Mouse (Mus musculus): ENCODE data around the gene Cib1.

DNA sequence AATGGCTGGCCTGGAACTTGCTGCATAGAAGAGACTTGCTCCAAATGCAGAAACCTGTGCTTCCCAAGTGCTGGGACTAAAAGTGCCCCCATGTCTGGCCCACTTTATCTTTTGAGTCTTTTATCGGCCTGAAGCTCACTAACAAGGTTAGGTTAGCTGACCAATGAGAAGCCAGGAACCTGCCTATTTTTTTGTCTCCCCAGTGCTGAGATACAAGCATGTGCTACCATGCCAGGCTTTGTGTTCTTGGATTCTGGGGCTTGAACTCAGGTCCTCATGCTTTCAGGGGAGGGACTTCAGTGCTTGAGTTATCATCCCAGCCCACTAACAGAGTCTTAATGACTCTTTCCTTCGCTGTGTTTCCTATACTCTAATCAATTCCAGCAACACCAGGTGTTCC, 25.1 kb upstream of the Cib1 start:
- TF ChIP-seq CTCF (conservative IDR thresholded peaks at IDR 0.05; ENCODE audit: low read length) (no peak), NANOG (IDR thresholded peaks at IDR 0.05; ENCODE audit: borderline replicate concordance, low read length) (no peak)
